Mouse (Mus musculus) fat pad, adult 2 months (tissue): ENCODE data around the gene Col11a2.
"Not testable (repeated sequence)": the region's sequence is repeated elsewhere in the genome, so short reads cannot be mapped to it uniquely, and the experiment has no call there.

Experiments used
- DNase-seq: peaks from one replicate; pipeline ENCODE4 v3.0.0-alpha.2; 2011; ENCODE audit warnings: low read depth, low spot score; ENCODE audit errors: extremely low read depth

The Col11a2 gene

GRCm38 (mm10) chr17:34038878-34039561 lies at the start of gene Col11a2:
Gene Col11a2 (plus strand): TSS chr17:34039437.
- no peak for DNase-seq

- DNase-seq = no peak
Measured at GRCm38 (mm10) chr17:33991788-33992664, 47.2 kb upstream of the Col11a2 start.

DNA sequence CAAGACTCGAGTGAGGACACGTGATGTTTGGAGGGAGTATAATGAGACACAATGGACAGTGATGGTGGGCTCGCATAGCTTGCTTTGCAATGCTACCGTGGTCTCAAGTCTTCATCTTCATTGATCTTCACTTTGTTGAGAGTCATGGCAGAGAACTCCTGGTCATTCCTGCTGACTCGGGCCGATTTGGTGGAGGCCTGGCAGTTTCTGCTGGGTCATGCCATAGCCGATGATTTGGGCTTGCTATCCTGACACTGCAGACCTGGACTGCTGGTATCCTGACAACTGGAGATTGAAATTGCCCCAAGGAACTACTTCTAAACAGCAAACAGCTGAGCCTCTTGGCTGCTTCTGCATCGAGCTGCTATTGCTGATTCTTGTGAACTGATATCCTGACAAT lies 44.3 kb upstream of the Col11a2 start:
- no peak for DNase-seq

DNA sequence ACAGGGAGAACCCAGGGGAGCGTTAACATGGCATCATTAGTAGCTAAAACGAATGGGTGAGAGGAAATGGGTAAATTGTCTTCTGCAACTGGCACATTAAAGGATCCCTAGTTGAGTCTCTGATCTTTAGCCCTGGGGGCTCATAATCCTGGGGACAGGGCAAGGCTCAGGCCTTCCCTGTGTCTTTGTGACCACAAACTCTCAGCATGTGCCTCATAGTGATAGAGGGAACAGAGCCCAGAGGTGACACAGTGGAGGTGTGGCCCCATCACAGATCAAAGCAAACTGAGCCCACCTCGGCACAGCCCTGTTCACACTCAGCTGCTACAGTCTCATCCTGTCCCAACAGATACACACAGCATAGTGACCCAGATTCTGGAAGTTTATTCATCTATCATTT lies 43.6 kb upstream of the Col11a2 start:
- DNase-seq = no peak

GRCm38 (mm10) chr17:33997025-33997424 lies 42.2 kb upstream of the Col11a2 start:
- DNase-seq = not testable (repeated sequence)

DNA sequence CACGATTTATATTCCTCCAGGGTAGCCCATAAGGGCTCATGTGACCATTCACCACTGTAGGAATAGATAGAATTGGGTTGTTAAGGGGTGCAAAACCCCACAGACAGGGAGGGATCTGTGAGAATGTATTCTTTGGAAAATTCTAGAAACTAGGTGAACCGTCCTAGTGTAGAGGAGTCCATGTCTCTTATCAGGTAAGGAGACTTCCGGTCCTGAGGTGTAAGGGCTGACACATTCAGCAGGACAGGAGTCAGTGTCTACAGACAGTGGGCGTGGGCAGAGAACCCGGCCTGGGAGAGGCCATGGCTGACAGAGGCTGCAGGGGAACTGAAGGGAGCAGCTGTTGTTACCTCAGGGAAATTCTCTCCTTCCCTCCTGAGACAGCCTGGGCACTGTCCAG lies 40.5 kb upstream of the Col11a2 start:
- DNase-seq = not testable (repeated sequence)

DNA sequence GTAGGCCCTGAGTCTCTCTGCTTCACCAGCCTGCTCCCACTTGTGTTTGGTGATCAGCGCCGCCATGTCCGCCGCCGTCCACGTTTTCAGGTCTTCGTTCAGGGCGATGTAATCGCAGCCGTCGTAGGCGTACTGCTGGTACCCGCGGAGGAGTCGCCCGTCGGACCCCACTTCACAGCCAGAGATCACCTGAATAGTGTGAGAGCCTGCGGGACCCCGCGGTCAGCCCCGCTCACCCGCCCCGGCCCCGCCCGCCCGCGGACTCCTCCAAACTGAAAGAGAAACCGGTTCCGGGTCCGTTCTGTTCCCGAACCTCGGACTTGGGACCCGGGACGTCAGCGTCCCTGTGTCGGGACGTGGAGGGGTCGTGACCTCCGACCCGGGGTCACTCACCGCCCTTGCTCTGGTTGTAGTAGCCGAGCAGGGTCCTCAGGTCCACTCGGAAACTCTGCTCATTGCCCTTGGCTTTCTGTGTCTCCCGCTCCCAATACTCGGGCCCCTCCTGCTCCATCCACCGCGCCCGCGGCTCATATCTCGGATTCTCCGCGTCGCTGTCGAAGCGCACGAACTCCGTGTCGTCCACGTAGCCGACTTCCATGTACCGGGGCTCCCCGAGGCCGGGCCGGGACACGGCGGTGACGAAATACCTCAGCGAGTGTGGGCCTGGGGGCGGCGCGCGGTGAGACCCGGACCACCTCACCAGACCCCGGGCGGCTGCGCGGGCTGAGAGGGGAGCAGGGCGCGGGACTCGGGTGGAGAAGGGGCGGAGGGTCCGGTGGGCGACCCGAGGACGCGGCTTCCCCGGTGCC lies 39.7 kb upstream of the Col11a2 start:
- DNase-seq = no peak

DNA sequence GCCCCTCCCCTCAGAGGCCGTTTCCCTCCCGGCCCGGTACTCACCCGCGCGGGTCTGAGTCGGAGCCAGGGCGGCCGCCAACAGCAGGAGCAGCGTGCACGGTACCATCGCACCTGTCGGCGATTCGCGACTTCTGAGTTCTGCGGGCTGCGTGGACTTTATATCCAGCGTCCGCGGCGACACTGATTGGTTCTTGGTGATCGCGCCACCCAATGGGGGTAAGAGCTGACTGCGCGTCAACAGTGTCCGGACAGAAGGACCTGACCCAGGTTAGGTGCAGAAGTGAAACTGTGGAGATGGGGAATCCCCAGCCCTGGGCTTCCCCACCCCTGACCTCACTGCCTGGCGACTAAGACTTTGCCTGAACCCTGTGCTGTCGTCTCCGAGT lies 39.1 kb upstream of the Col11a2 start, which contains the start of gene H2-K1:
Gene H2-K1, minus strand, starts transcription at position 198 of the 388 bp plus-strand sequence.
- peak; percentile 68 for DNase-seq

GRCm38 (mm10) chr17:34000796-34001195 lies 38.4 kb upstream of the Col11a2 start:
- DNase-seq = not testable (repeated sequence)

- DNase-seq = no peak
Measured at GRCm38 (mm10) chr17:34003426-34003825, 35.8 kb upstream of the Col11a2 start.

DNA sequence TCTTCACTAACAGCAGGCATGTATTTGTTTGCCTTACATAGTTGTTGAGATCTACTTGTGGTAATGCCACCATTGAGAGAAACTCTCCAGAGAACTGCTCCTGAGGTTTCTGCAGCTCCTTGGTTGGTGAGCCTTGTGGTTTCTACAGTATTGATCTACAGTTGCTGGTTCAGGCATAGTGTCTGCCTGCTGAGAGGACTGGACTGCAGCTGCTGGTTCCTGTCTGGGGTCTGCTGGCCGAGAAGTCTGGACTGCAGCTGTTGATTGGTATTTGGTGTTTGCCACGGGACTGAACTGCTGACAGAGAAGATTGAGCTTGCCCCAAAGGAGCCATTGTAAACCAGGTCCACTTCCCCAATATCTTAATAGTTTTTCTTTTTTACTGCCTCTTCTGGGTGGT lies 32.7 kb upstream of the Col11a2 start:
- DNase-seq = no peak

- no peak for DNase-seq
Measured at GRCm38 (mm10) chr17:34010156-34010555, 29.1 kb upstream of the Col11a2 start.

DNA sequence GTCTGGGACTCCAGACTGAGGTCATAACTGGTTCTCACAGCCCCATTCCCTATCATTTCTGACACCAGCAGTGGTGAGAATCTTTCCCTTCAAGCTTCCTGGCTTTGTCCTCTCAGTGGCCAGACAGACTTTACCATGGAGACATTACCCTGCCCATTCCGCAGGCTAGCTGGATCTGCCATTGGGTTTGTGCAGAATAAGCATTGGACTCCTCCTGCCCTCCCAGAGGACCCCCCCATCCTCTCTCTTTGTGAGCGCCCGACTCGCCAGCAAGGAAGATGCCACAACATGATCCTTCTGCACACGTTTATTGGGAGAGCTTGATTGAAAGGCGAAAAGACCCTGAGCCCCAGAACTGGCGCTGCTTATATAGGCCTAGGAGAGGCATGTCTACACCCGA lies 25.8 kb upstream of the Col11a2 start:
- no peak for DNase-seq

- DNase-seq = no peak
Measured at GRCm38 (mm10) chr17:34021539-34022413, 17.5 kb upstream of the Col11a2 start.

- DNase-seq = no peak
Measured at GRCm38 (mm10) chr17:34022414-34022783, 16.8 kb upstream of the Col11a2 start.

- no peak for DNase-seq
Measured at GRCm38 (mm10) chr17:34022987-34023386, 16.2 kb upstream of the Col11a2 start.

GRCm38 (mm10) chr17:34023678-34024077 lies 15.6 kb upstream of the Col11a2 start:
- DNase-seq = no peak

DNA sequence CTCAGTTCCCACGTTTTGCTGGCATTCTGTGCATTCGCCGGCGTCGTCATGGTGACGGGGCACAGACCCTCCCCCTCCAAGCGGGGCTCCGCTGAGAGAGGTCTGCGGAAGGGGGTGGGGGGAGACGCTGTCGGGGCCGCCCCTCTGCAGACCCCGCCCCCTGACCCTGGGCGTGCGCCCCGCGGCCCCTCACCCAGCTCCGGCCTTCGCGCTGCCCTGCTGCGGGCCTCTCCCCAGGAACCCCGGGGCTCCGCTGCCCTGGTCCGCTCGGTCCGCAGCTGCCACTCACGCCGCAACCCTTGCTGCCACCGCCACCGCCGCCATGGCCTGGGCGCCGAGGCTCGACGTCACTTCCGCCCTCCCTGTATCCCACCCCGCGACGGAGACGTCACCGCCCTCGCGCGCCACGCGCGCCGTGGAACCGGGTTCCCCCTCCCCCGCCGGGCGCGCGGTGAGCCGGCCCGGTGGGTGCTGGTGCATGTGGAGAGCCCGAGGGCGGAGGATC lies 14.9 kb upstream of the Col11a2 start, which contains the start of gene Ring1:
Gene Ring1, minus strand, starts transcription at position 364 of the 505 bp plus-strand sequence.
- no peak for DNase-seq

DNA sequence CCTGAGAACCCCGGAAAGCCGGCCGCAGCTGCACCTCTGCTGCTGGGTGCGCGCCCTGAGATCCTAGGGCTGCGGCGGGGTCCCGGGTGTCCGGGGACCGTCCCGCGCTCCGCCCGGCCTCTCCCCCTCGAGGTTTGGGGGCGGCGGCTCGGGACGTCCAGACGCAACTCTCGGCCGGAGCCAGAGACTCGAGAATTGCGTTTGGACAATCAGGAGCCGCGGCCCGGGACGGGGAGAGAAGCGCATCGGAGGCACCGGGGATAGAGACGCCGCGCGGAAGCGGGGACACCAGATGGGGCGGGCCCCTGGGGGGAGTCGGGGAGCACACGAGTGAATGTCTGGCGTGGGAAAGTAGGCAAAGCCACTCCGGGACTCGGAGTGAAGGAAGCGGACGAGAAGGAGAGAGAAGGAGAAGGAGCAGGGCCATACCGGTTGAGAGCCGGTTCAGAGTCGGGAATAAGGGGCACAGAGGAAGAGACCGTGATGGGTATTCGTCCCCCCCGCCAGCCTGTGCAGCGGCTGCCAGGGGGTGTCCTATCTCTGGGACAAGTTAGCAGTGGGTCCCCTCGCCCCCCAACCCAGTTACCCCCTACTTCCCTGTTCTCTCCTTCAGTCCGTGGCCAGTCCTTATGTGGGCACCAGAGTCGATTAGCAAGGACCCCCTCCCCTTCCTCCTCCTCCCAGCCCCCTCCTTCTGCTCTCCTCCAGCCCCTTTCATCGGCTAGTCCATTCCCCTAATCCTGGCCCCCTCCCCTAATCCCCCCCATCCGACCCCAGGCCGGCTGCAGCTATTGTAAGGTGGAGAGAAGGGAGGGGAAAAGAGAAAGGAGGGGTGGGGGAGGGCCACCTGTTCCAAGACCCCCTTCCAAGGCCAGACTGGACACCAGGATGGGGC lies 14.1 kb upstream of the Col11a2 start:
- DNase-seq = no peak
